Mouse (Mus musculus): ENCODE measurements around the gene Gm49361. TPM values are rescaled to one million over a fixed set of nuclear protein-coding genes. Genes with fewer than 3 reads are reported as not detected.
"Not testable (repeated sequence)": the region's sequence is repeated elsewhere in the genome, so short reads cannot be mapped to it uniquely, and the experiment has no call there.

Gm49361 gene
- polyA plus RNA-seq, 1 experiment = not detected

DNA sequence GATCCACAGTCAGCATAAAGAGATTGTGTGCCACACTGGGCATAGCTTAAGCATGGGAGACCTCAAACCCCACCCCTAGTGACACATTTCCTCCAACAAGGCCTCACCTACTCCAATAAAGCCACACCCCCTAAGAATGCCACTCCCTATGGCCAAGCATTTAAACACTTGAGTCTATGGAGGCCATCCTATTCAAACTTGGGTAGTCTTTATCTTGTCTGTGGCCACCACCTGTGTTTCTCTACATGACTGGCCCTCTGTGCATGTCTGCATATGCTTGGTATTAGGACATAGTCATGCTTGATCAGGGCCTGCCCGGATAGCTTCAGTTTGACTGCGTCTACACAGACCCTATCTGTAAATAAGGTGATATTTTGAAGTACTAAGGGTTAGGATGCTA is 9.8 kb upstream of the Gm49361 start:
- Histone ChIP-seq H3K36me3 (ENCODE audit: control insufficient read depth, insufficient read depth) (no peaks in the 10 kb centered on the region), H3K79me3 (ENCODE audit: low read depth) (no peaks in the 10 kb centered on the region), H3ac (ENCODE audit: control insufficient read depth, insufficient read length, low read depth) (no peak overlapping the region), H3K27me3 (ENCODE audit: control insufficient read depth, insufficient read depth, insufficient read length) (no peaks in the 10 kb centered on the region), H3K4me3 (ENCODE audit: insufficient read depth, poor library complexity, severe bottlenecking) (no peak overlapping the region), H3K79me2 (ENCODE audit: control insufficient read depth, insufficient read depth) (no peaks in the 10 kb centered on the region)
- TF ChIP-seq USF1 (IDR thresholded peaks at IDR 0.05; ENCODE audit: low read depth) = no peak
- TF ChIP-seq CTCF (IDR thresholded peaks at IDR 0.05; ENCODE audit: control insufficient read depth, insufficient read depth, insufficient read length) = no peak
- TF ChIP-seq MYOD1 (IDR thresholded peaks at IDR 0.05; ENCODE audit: control insufficient read depth, insufficient read length, low read depth) = no peak
- no peak for TF ChIP-seq MYOG (IDR thresholded peaks at IDR 0.05; ENCODE audit: control insufficient read depth, extremely low read depth, insufficient read length)
- TF ChIP-seq CEBPB (IDR thresholded peaks at IDR 0.05; ENCODE audit: low read depth) = no peak
- no peak for TF ChIP-seq MAX (IDR thresholded peaks at IDR 0.05)
- TF ChIP-seq FOSL1 (IDR thresholded peaks at IDR 0.05; ENCODE audit: insufficient read depth, low read length, poor library complexity, severe bottlenecking) = no peak

DNA sequence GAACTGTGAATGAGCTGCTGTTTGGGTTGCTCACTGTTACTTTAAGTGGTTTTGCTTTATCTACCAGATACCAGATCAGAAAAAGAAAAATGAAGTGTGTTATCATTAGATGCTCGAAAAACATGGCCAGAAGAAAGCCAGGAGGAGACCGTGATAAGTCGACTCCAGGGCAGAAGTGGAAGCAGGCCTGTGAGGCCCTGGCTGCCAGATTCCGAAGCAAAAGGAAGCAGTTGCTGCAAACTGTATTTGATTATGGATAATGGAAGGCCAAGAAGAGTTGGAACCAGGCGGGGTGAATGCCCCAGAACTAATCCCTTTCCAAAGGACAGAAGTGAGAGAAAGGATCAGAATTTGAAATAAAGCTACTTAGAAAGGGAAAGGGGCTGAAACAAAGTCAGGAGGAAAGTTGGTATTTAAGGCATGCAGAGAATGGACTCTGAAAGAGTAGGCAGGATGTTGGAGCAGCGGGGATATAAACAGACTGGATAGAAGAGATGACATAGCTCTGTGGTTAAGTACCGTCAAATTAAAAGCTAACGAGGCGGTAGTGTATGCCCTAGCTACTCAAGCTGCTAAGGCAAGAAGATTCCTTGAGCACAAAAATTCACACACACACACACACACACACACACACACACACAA is 7.6 kb upstream of the Gm49361 start:
- no peaks in the 10 kb centered on the region for H3K27me3 ChIP-seq (ENCODE audit: control insufficient read depth, insufficient read depth, insufficient read length)
- no peak overlapping the region for H3K4me3 ChIP-seq (ENCODE audit: insufficient read depth, poor library complexity, severe bottlenecking)
- H3K36me3 ChIP-seq (ENCODE audit: control insufficient read depth, insufficient read depth) = no peaks in the 10 kb centered on the region
- TF ChIP-seq MAX (IDR thresholded peaks at IDR 0.05) = no peak
- no peak for TF ChIP-seq MYOG (IDR thresholded peaks at IDR 0.05; ENCODE audit: control insufficient read depth, extremely low read depth, insufficient read length)
- TF ChIP-seq CEBPB (IDR thresholded peaks at IDR 0.05; ENCODE audit: low read depth) = no peak
- TF ChIP-seq FOSL1 (IDR thresholded peaks at IDR 0.05; ENCODE audit: insufficient read depth, low read length, poor library complexity, severe bottlenecking) = no peak
- TF ChIP-seq MYOD1 (IDR thresholded peaks at IDR 0.05; ENCODE audit: control insufficient read depth, insufficient read length, low read depth) = no peak
- no peak for TF ChIP-seq CTCF (IDR thresholded peaks at IDR 0.05; ENCODE audit: control insufficient read depth, insufficient read depth, insufficient read length)
- TF ChIP-seq USF1 (IDR thresholded peaks at IDR 0.05; ENCODE audit: low read depth) = no peak
- no peaks in the 10 kb centered on the region for H3K79me3 ChIP-seq (ENCODE audit: low read depth)
- H3ac ChIP-seq (ENCODE audit: control insufficient read depth, insufficient read length, low read depth) = no peak overlapping the region
- no peaks in the 10 kb centered on the region for H3K79me2 ChIP-seq (ENCODE audit: control insufficient read depth, insufficient read depth)

DNA sequence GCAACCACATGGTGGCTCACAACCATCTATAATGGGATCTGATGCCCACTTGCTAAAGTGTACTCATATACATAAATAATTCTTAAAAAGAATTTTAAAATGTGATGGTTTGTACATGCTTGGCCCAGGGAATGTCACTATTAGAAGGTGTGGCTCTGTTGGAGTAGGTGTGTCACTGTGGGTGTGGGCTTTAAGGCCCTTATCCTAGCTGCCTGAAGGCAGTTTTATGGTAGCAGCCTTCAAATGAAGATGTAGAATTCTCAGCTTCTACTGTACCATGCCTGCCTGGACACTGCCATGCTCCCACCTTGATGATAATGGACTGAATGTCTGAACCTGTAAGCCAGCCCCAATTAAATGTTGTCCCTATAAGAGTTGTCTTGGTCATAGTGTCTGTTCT is 5.1 kb upstream of the Gm49361 start:
- not testable (repeated sequence) for H3K79me2 ChIP-seq (ENCODE audit: control insufficient read depth, insufficient read depth); H3K79me3 ChIP-seq (ENCODE audit: low read depth); H3ac ChIP-seq (ENCODE audit: control insufficient read depth, insufficient read length, low read depth); H3K4me3 ChIP-seq (ENCODE audit: insufficient read depth, poor library complexity, severe bottlenecking); H3K27me3 ChIP-seq (ENCODE audit: control insufficient read depth, insufficient read depth, insufficient read length); H3K36me3 ChIP-seq (ENCODE audit: control insufficient read depth, insufficient read depth)

DNA sequence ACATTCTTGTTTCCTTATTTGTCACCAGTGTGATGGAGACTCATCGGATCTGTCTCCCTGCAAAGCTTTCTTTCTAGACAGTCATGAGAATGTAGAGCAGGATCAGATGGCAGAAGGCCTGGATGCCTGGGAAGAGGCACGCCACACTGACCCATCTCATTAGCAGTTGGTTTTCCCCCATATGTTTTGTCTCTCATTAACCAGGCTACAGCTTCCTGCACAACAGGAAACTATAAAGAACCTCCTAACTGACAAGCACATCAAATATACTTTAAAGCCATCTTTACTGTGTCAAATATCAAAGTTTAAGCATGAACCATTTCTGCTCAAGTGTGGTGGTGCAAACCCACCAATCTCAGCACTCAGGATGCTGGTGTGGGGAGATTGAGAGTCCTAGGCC is 3.6 kb upstream of the Gm49361 start:
- no peak overlapping the region for H3K4me3 ChIP-seq (ENCODE audit: insufficient read depth, poor library complexity, severe bottlenecking)
- peaks cover 13% of the 10 kb centered on the region for H3K79me2 ChIP-seq (ENCODE audit: control insufficient read depth, insufficient read depth)
- no peak overlapping the region for H3ac ChIP-seq (ENCODE audit: control insufficient read depth, insufficient read length, low read depth)
- H3K36me3 ChIP-seq (ENCODE audit: control insufficient read depth, insufficient read depth) = no peaks in the 10 kb centered on the region
- H3K79me3 ChIP-seq (ENCODE audit: low read depth) = peaks cover 6% of the 10 kb centered on the region
- no peak for TF ChIP-seq CTCF (IDR thresholded peaks at IDR 0.05; ENCODE audit: control insufficient read depth, insufficient read depth, insufficient read length)
- TF ChIP-seq USF1 (IDR thresholded peaks at IDR 0.05; ENCODE audit: low read depth) = no peak
- TF ChIP-seq MAX (IDR thresholded peaks at IDR 0.05) = no peak
- no peak for TF ChIP-seq MYOD1 (IDR thresholded peaks at IDR 0.05; ENCODE audit: control insufficient read depth, insufficient read length, low read depth)
- no peak for TF ChIP-seq MYOG (IDR thresholded peaks at IDR 0.05; ENCODE audit: control insufficient read depth, extremely low read depth, insufficient read length)
- TF ChIP-seq FOSL1 (IDR thresholded peaks at IDR 0.05; ENCODE audit: insufficient read depth, low read length, poor library complexity, severe bottlenecking) = no peak
- no peak for TF ChIP-seq CEBPB (IDR thresholded peaks at IDR 0.05; ENCODE audit: low read depth)
- no peaks in the 10 kb centered on the region for H3K27me3 ChIP-seq (ENCODE audit: control insufficient read depth, insufficient read depth, insufficient read length)

DNA sequence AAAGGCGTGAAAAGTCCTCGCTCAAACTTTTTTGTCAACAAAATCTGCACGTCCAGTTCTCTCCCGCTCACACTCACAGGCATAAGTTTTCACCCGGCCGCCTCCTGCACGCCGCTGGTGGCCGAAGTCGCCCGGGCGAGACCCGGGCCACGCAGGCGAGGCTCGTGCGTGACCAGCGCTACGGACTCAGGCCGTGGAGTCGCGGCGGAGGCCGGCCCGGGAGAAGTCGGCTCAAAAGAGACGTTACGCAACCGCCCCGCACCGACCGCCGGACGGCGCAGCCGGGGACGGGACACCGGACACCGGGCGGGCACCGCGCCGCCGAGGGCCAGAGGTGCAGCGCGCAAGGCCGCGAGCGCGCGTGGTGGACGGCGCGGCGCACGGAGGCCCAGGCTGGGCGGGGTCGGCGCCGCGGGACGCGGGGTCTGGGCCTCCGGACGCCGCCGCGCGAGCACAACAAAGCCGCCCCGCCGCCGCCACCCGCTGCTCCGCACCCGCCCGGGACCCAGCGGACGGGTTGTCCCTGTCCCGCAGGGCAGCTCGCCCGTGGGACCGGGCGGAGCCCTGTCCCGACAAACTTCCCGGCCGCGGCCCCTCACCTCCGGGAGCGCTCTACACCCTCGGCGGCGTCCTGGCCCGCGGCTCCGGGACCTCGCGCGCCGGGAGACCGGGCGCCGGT is 473 bp downstream of the Gm49361 start:
- TF ChIP-seq MYOD1 (IDR thresholded peaks at IDR 0.05; ENCODE audit: control insufficient read depth, insufficient read length, low read depth) (no peak), CEBPB (IDR thresholded peaks at IDR 0.05; ENCODE audit: low read depth) (peak; percentile 71)
- Histone ChIP-seq H3K4me3 (ENCODE audit: insufficient read depth, poor library complexity, severe bottlenecking) (peak overlapping the region; percentile 74), H3K79me2 (ENCODE audit: control insufficient read depth, insufficient read depth) (peaks cover 53% of the 10 kb centered on the region), H3K36me3 (ENCODE audit: control insufficient read depth, insufficient read depth) (peaks cover 5% of the 10 kb centered on the region), H3ac (ENCODE audit: control insufficient read depth, insufficient read length, low read depth) (peak overlapping the region; percentile 100), H3K79me3 (ENCODE audit: low read depth) (peaks cover 45% of the 10 kb centered on the region), H3K27me3 (ENCODE audit: control insufficient read depth, insufficient read depth, insufficient read length) (no peaks in the 10 kb centered on the region)

DNA sequence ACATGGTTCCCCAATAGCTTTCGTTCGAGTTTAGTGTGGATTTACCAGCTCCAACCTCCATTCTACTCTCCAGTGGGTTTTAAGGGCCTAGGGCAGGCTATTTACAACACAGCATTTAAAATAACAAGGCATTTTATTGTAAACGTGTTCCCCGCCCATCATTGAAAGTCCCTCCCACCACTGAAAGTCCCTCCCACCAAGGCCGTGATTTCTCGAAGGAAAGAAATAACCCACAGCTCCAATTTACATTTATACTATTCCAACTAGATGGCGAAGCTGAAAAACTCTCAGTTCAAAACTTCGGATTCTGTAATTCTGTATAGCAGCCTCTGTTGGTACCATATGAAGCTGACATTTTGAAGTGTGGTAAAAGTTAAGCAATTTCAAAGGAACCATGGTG is 1.4 kb downstream of the Gm49361 start:
- peak overlapping the region; percentile 74 for H3K4me3 ChIP-seq (ENCODE audit: insufficient read depth, poor library complexity, severe bottlenecking)
- H3K79me2 ChIP-seq (ENCODE audit: control insufficient read depth, insufficient read depth) = peaks cover 62% of the 10 kb centered on the region
- no peaks in the 10 kb centered on the region for H3K27me3 ChIP-seq (ENCODE audit: control insufficient read depth, insufficient read depth, insufficient read length)
- H3K79me3 ChIP-seq (ENCODE audit: low read depth) = peaks cover 54% of the 10 kb centered on the region
- H3K36me3 ChIP-seq (ENCODE audit: control insufficient read depth, insufficient read depth) = peaks cover 5% of the 10 kb centered on the region
- no peak for TF ChIP-seq MYOD1 (IDR thresholded peaks at IDR 0.05; ENCODE audit: control insufficient read depth, insufficient read length, low read depth)
- H3ac ChIP-seq (ENCODE audit: control insufficient read depth, insufficient read length, low read depth) = no peak overlapping the region
